Mouse (Mus musculus): ENCODE results near the gene Emc7.

The Emc7 gene

GRCm38 (mm10) chr2:112520526-112521482 lies 66.0 kb downstream of the Emc7 start:
- DNase-seq (ENCODE audit: low spot score in 2 of 2), result no peak

All from right cerebral cortex, adult 2 months (tissue).